Comparison of ENCODE assay signal across 8 mouse cellular contexts in genomic region chr2:26444946-26445665, GRCm38 (mm10). TPM values are rescaled to one million over a fixed set of nuclear protein-coding genes. Genes with fewer than 3 reads are reported as not detected.
A peak's percentile ranks its signal among the peaks of the same experiment; 100 is the strongest.
DNase-seq lines count a peak whose midpoint lies in the region; ATAC-seq and TF ChIP-seq lines count a peak whose summit lies in the region.

Sec16a (minus strand) TSS chr2:26445216.

- H3K9me3 ChIP-seq in embryonic facial prominence, embryonic 13.5 days: no peaks in the 10 kb centered on the region
- no peaks in the 10 kb centered on the region for H3K9me3 ChIP-seq in limb, embryonic 12.5 days
- H3K9me3 ChIP-seq in midbrain, embryonic 15.5 days: no peaks in the 10 kb centered on the region

- H3K36me3 ChIP-seq in embryonic facial prominence, embryonic 13.5 days: peaks cover 17% of the 10 kb centered on the region
- H3K36me3 ChIP-seq in kidney, adult 2 months (ENCODE audit: control insufficient read depth, insufficient read depth, low read length): peaks cover 4% of the 10 kb centered on the region; the same call in 1 of the 2 replicates
- peaks cover 19% of the 10 kb centered on the region for H3K36me3 ChIP-seq in limb, embryonic 12.5 days
- H3K36me3 ChIP-seq in midbrain, embryonic 15.5 days (replicated peaks): peaks cover 11% of the 10 kb centered on the region
- H3K36me3 ChIP-seq in spleen, adult 2 months (ENCODE audit: control insufficient read depth, insufficient read depth, low read length): peaks cover 12% of the 10 kb centered on the region

- TF ChIP-seq CTCF in kidney, adult 2 months (conservative IDR thresholded peaks at IDR 0.05; ENCODE audit: insufficient read depth, insufficient read length, low read depth, low read length): no peak
- peak; percentile 6; the same call in 1 of the 2 replicates for TF ChIP-seq CTCF in spleen, adult 2 months (IDR thresholded peaks at IDR 0.05; ENCODE audit: extremely low read depth, insufficient read depth, insufficient read length, insufficient replicate concordance)

- no peaks in the 10 kb centered on the region for H3K27me3 ChIP-seq in embryonic facial prominence, embryonic 13.5 days
- H3K27me3 ChIP-seq in kidney, adult 2 months (replicated peaks; ENCODE audit: control insufficient read depth, insufficient read depth, low read length): no peaks in the 10 kb centered on the region
- H3K27me3 ChIP-seq in limb, embryonic 12.5 days: no peaks in the 10 kb centered on the region
- no peaks in the 10 kb centered on the region for H3K27me3 ChIP-seq in midbrain, embryonic 15.5 days (replicated peaks)
- no peaks in the 10 kb centered on the region for H3K27me3 ChIP-seq in spleen, adult 2 months (ENCODE audit: control insufficient read depth, insufficient read depth, low read length)

- H3K4me2 ChIP-seq in embryonic facial prominence, embryonic 13.5 days: peak within 1 kb of the TSS; percentile 92
- peak within 1 kb of the TSS; percentile 92 for H3K4me2 ChIP-seq in limb, embryonic 12.5 days
- H3K4me2 ChIP-seq in midbrain, embryonic 15.5 days: peak within 1 kb of the TSS; percentile 68

- peak within 1 kb of the TSS; percentile 89 for H3K27ac ChIP-seq in embryonic facial prominence, embryonic 13.5 days
- peak within 1 kb of the TSS; percentile 87 for H3K27ac ChIP-seq in kidney, adult 2 months (ENCODE audit: insufficient read depth, low read depth, low read length)
- peak within 1 kb of the TSS; percentile 87 for H3K27ac ChIP-seq in limb, embryonic 12.5 days
- H3K27ac ChIP-seq in midbrain, embryonic 15.5 days: peak within 1 kb of the TSS; percentile 96
- H3K27ac ChIP-seq in spleen, adult 2 months (ENCODE audit: insufficient read depth, low read length): peak within 1 kb of the TSS; percentile 95

- H3K9ac ChIP-seq in embryonic facial prominence, embryonic 13.5 days: peak within 1 kb of the TSS; percentile 94
- H3K9ac ChIP-seq in limb, embryonic 12.5 days (replicated peaks): peak within 1 kb of the TSS; percentile 84
- peak within 1 kb of the TSS; percentile 81 for H3K9ac ChIP-seq in midbrain, embryonic 15.5 days

- H3K4me1 ChIP-seq in embryonic facial prominence, embryonic 13.5 days: peaks cover 32% of the 10 kb centered on the region
- peaks cover 12% of the 10 kb centered on the region for H3K4me1 ChIP-seq in kidney, adult 2 months (ENCODE audit: control insufficient read depth, insufficient read depth, low read length)
- peaks cover 27% of the 10 kb centered on the region for H3K4me1 ChIP-seq in limb, embryonic 12.5 days (replicated peaks)
- peaks cover 39% of the 10 kb centered on the region for H3K4me1 ChIP-seq in midbrain, embryonic 15.5 days
- H3K4me1 ChIP-seq in spleen, adult 2 months (ENCODE audit: control insufficient read depth, insufficient read depth, insufficient read length): peaks cover 4% of the 10 kb centered on the region; the same call in 1 of the 2 replicates

- under 1% methylated on average over 61 of the region's 61 CpGs for WGBS in embryonic facial prominence, embryonic 13.5 days
- 1% methylated on average over 61 of the region's 61 CpGs for WGBS in kidney, adult 2 months
- WGBS in limb, embryonic 12.5 days: under 1% methylated on average over 60 of the region's 61 CpGs
- WGBS in midbrain, embryonic 15.5 days: under 1% methylated on average over 61 of the region's 61 CpGs
- whole genome bisulfite sequencing in spleen, adult 2 months: under 1% methylated on average over 58 of the region's 61 CpGs

- peak within 1 kb of the TSS; percentile 95 for H3K4me3 ChIP-seq in embryonic facial prominence, embryonic 13.5 days
- H3K4me3 ChIP-seq in kidney, adult 2 months (ENCODE audit: insufficient read depth, low read depth, low read length): peak within 1 kb of the TSS; percentile 93
- H3K4me3 ChIP-seq in limb, embryonic 12.5 days (replicated peaks): peak within 1 kb of the TSS; percentile 89
- H3K4me3 ChIP-seq in midbrain, embryonic 15.5 days: peak within 1 kb of the TSS; percentile 75
- peak within 1 kb of the TSS; percentile 95 for H3K4me3 ChIP-seq in spleen, adult 2 months (ENCODE audit: extremely low read depth, insufficient read depth, insufficient read length)

- peak; percentile 93 for ATAC-seq in embryonic facial prominence, embryonic 13.5 days (ENCODE audit: insufficient number of reproducible peaks, insufficient read depth, low FRiP score, low TSS enrichment, low read depth)
- ATAC-seq in limb, embryonic 12.5 days (ENCODE audit: insufficient number of reproducible peaks, insufficient read depth, low FRiP score, low TSS enrichment, low read depth): peak; percentile 94
- peak; percentile 93 for ATAC-seq in midbrain, embryonic 15.5 days (replicated peaks)

- peak; percentile 100 for DNase-seq in 3134 (ENCODE audit: extremely low read depth, insufficient read length, low spot score)
- peak; percentile 100 for DNase-seq in adrenal gland, postnatal 36 days
- DNase-seq in heart, adult 18-20 months: peak; percentile 100
- DNase-seq in kidney, adult 2 months: peak; percentile 100
- peak; percentile 100 for DNase-seq in spleen, adult 2 months (ENCODE audit: low read depth in 1 of 2, low spot score in 2 of 2)

- TF ChIP-seq POLR2A in kidney, adult 2 months (IDR thresholded peaks at IDR 0.05; ENCODE audit: low read depth, low read length): peak; percentile 47
- peak; percentile 89 for TF ChIP-seq POLR2A in spleen, adult 2 months (IDR thresholded peaks at IDR 0.05; ENCODE audit: low read depth, low read length)

RNA-seq across cellular contexts. Expression of gene Sec16a, which starts in this region (rescaled TPM):
- total RNA-seq in adrenal gland, postnatal 36 days (2021): 10 to 100 TPM; 63.2 to 63.3 TPM
- 22.7 and 27.9 TPM in 2 replicates for polyA plus RNA-seq in embryonic facial prominence, embryonic 13.5 days (2015; fragmentation: Nextera tagmentation; extraction: Ambion mirVana)
- total RNA-seq in heart, adult 18-20 months (2021): 10 to 100 TPM; 38.9 to 39.2 TPM
- 71.1 and 87.5 TPM in 2 replicates for polyA plus RNA-seq in kidney, adult 2 months (2012; rRNA removed)
- 25.6 and 33.0 TPM in 2 replicates for polyA plus RNA-seq in limb, embryonic 12.5 days (2016; fragmentation: Nextera tagmentation; extraction: Ambion mirVana)
- polyA plus RNA-seq in midbrain, embryonic 15.5 days (2015; fragmentation: Nextera tagmentation; extraction: Ambion mirVana): 21.3 and 21.5 TPM in 2 replicates
- 65.2 and 74.3 TPM in 2 replicates for polyA plus RNA-seq in spleen, adult 2 months (2012; rRNA removed)

Comparison
In these comparisons a context has a peak if more than half of its experiments do, and no peak if none do; other contexts are left out.
1. Peak in every context shown above with its lines: DNase-seq, ATAC-seq, H3K4me3 ChIP-seq and H3K27ac ChIP-seq.